8 mouse cellular contexts compared by ENCODE assay signal in genomic region chr9:20642101-20642895, GRCm38 (mm10). TPM values are rescaled to one million over a fixed set of nuclear protein-coding genes. Genes with fewer than 3 reads are reported as not detected.
DNase-seq lines count a peak whose midpoint lies in the region; ATAC-seq and TF ChIP-seq lines count a peak whose summit lies in the region.

Gene Ubl5, plus strand, starts transcription at chr9:20642878.

- DNase-seq in cerebellum, adult 2 months: no peak
- DNase-seq in brain, embryonic 14.5 days (ENCODE audit: low read depth): peak; percentile 98
- peak; percentile 95 for DNase-seq in forebrain, embryonic 14.5 days (ENCODE audit: low spot score)
- no peak for DNase-seq in layer of hippocampus, postnatal 25 days (ENCODE audit: extremely low spot score in 1 of 2, low spot score in 1 of 2)
- DNase-seq in lung, postnatal 4 days: peak; percentile 86 to 95
- peak; percentile 66 for DNase-seq in retina, postnatal 7 days (ENCODE audit: low read depth, low spot score)

- TF ChIP-seq POLR2A in cerebellum, adult 2 months (IDR thresholded peaks at IDR 0.05; ENCODE audit: borderline replicate concordance, insufficient read depth, low read length): no peak
- TF ChIP-seq POLR2A in brain, embryonic 14.5 days (IDR thresholded peaks at IDR 0.05; ENCODE audit: borderline replicate concordance, extremely low read depth, insufficient read depth, insufficient read length, poor library complexity, severe bottlenecking): 0 out of 2 replicates have a peak, but pooled peaks have one; percentile 3

- 2% methylated on average over 51 of the region's 51 CpGs for WGBS in cerebellum, adult 2 months
- under 1% methylated on average over 51 of the region's 51 CpGs for WGBS in forebrain, embryonic 14.5 days

- no peak for TF ChIP-seq CTCF in cerebellum, adult 2 months (IDR thresholded peaks at IDR 0.05; ENCODE audit: borderline replicate concordance, insufficient read depth, low read depth, low read length)
- TF ChIP-seq CTCF in brain, embryonic 14.5 days (IDR thresholded peaks at IDR 0.05; ENCODE audit: borderline replicate concordance, extremely low read depth, insufficient read depth, insufficient read length): no peak

- peak within 1 kb of the TSS; percentile 98 for H3K4me3 ChIP-seq in cerebellum, adult 2 months (replicated peaks; ENCODE audit: insufficient read depth, low read depth, low read length)
- peak within 1 kb of the TSS; percentile 86 for H3K4me3 ChIP-seq in forebrain, embryonic 14.5 days (ENCODE audit: low read depth, low read length)

- no peaks in the 10 kb centered on the region for H3K9me3 ChIP-seq in forebrain, embryonic 14.5 days (replicated peaks; ENCODE audit: control insufficient read depth, low read length)

- H3K27ac ChIP-seq in cerebellum, adult 2 months (ENCODE audit: insufficient read depth, low read length): no peak within 1 kb of the TSS
- H3K27ac ChIP-seq in forebrain, embryonic 14.5 days (ENCODE audit: low read depth, low read length): peak within 1 kb of the TSS; percentile 84

- peak within 1 kb of the TSS; percentile 100 for H3K4me2 ChIP-seq in forebrain, embryonic 14.5 days (ENCODE audit: low read length)

- no peaks in the 10 kb centered on the region for H3K27me3 ChIP-seq in cerebellum, adult 2 months (ENCODE audit: control insufficient read depth, insufficient read depth, low read length)
- H3K27me3 ChIP-seq in forebrain, embryonic 14.5 days (replicated peaks; ENCODE audit: control insufficient read depth, insufficient read depth, low read length): no peaks in the 10 kb centered on the region

- no peaks in the 10 kb centered on the region for H3K4me1 ChIP-seq in cerebellum, adult 2 months (ENCODE audit: control insufficient read depth, insufficient read depth, low read length)
- H3K4me1 ChIP-seq in forebrain, embryonic 14.5 days (ENCODE audit: control insufficient read depth, insufficient read depth, low read length): peaks cover 22% of the 10 kb centered on the region

- peaks cover 27% of the 10 kb centered on the region for H3K36me3 ChIP-seq in forebrain, embryonic 14.5 days (ENCODE audit: control insufficient read depth, insufficient read depth, low read length)

- ATAC-seq in cerebellum, adult (ENCODE audit: insufficient number of reproducible peaks, low FRiP score, low TSS enrichment): no peak
- ATAC-seq in forebrain, embryonic 14.5 days: peak; percentile 84
- ATAC-seq in hematopoietic stem cell, adult 5-6 weeks (replicated peaks in 1 of 2; ENCODE audit: insufficient read depth in 1 of 2, low FRiP score in 2 of 2, low TSS enrichment in 1 of 2, low read depth in 1 of 2, poor library complexity in 2 of 2, severe bottlenecking in 2 of 2): peak; percentile 23 to 50

- H3K9ac ChIP-seq in forebrain, embryonic 14.5 days (ENCODE audit: low read length): peak within 1 kb of the TSS; percentile 87

RNA-seq across cellular contexts. Expression of gene Ubl5, which starts in this region (rescaled TPM):
- polyA plus RNA-seq in cerebellum, adult 2 months (2012; rRNA removed): 571 and 579 TPM in 2 replicates
- 360 and 463 TPM in 2 replicates for polyA plus RNA-seq in brain, embryonic 14.5 days (2012; rRNA removed)
- polyA plus RNA-seq in forebrain, embryonic 14.5 days (2014; fragmentation: Nextera tagmentation; extraction: Ambion mirVana): 468 and 550 TPM in 2 replicates
- 63.3 and 185 TPM in 2 replicates for total RNA-seq in hematopoietic stem cell, adult 5-6 weeks (2017)
- total RNA-seq in layer of hippocampus, postnatal 25 days (2021): 100 to 1,000 TPM; 307 to 354 TPM

Comparison
In these comparisons a context has a peak if more than half of its experiments do, and no peak if none do; other contexts are left out.
1. DNase-seq: peak in brain, embryonic 14.5 days (single experiment), forebrain, embryonic 14.5 days (single experiment), lung, postnatal 4 days (2 of 2) and retina, postnatal 7 days (single experiment); none in cerebellum, adult 2 months (0 of 2) and layer of hippocampus, postnatal 25 days (0 of 2).